Mouse (Mus musculus) T-cell, adult 2 months (primary cell): ENCODE measurements around the gene Ugt1a6b.
A peak's percentile ranks its signal among the peaks of the same experiment; 100 is the strongest.
"Not testable (repeated sequence)": the region's sequence is repeated elsewhere in the genome, so short reads cannot be mapped to it uniquely, and the experiment has no call there.

Experiments
- DNase-seq: peaks from one replicate; pipeline ENCODE4 v3.0.0; 2022; ENCODE audit warnings: low spot score

Gene Ugt1a6b

DNA sequence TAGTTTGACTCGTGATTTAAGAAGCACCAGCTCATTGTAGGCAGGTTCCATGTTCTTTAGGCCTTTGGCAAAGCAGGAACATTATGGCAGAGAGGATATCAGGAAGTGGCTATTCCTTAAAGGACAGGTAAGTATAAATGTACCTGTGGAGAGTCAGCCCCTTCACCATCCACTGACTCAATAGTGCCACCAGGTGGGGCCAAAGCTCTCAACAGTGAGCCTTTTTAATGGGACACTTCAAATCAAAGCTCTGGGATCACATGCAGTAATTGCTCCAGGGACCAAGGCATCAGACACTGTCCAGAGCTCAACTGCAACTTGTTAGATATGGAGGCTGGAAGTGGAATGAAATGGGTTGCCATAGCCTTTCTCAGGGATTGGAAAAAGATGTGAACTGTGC lies 18.5 kb downstream of the Ugt1a6b start:
- not testable (repeated sequence) for DNase-seq

DNA sequence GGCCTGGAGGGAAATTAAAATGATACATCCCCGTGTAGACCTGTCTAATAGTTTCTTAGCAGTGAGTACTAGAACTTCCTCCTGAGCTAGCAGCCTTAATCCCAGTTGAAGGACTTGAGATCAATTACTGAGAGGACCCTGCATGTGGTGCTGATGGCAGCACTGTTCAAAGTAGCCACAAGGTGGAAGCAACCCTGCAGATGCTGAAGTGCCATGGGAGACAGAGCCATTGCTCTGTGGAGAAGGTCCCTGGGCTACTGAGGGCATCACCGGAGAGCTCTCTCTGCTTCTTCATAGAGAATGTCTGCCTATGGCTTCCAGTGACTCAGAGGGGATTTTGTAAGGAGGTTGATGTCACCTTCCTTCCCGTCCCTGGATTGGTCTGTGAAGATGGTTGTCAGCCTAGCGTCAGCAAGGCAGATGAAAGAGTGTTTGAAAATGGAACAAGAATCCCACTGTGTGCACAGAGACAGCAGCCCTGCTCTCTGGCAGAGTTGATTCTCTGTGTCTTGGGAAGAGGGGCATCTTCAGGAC lies 22.8 kb downstream of the Ugt1a6b start:
- DNase-seq = not testable (repeated sequence)

DNA sequence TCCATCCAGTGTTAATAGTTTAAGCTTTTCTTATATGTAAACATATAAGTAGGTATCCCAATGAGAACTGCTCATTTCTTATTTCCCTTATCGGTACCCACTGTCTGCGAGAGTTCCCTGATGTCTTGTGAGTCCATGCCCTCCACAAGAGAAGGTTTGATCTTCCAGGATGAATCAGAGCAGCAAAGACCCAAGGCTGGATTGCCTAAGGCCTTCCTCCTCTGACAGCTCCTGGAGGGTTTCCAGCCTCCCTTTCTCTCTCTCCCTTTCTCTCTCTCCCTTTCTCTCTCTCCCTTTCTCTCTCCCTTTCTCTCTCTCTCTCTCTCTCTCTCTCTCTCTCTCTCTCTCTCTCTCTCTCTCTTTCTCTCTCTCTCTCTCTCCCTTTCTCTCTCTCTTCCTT lies 26.0 kb downstream of the Ugt1a6b start:
- DNase-seq = not testable (repeated sequence)

DNA sequence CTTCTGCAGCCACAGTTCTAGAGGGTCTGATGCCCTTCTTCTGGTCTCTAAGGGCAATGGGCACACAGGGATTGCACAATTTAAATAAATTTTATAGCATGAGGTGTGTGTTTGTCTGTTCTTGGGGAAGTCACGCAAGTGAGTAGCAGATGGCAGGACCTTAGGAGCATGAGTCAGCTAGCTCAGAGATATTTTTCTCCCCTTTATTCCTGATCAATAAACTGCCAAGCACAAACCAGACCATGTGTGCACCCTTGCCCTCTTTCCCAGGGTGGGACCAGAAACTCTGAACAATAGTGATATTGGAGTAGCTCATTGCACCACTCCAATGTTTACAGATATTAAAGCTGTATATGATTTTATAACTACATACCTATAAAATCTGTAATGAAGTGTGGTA lies 27.2 kb downstream of the Ugt1a6b start:
- not testable (repeated sequence) for DNase-seq

DNA sequence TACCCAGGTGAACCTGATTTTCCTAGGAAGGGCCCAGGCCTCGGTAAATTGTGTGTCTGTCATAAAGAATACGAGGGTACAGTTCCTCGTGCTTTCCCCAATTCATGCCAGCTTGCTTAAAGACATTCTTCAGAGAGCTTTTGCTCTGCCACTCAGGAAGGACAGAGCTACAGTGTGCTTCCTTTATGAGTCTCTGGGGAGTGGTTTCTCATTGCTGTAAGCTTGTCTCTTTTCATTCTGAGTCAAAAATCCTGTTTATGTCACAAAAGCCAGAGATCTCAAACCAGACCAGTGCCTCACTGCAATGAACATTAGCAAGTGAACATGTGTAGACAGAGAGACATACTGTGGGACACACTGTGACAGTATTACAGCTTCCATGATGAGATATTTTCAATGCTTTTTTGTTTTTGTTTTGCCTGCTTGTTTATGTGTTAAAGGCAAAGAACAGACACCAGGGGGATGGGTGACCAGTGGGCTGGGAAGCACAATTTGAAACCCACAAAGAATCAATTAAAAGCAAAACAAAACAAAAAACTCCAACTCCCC lies 30.9 kb downstream of the Ugt1a6b start:
- DNase-seq = no peak

DNA sequence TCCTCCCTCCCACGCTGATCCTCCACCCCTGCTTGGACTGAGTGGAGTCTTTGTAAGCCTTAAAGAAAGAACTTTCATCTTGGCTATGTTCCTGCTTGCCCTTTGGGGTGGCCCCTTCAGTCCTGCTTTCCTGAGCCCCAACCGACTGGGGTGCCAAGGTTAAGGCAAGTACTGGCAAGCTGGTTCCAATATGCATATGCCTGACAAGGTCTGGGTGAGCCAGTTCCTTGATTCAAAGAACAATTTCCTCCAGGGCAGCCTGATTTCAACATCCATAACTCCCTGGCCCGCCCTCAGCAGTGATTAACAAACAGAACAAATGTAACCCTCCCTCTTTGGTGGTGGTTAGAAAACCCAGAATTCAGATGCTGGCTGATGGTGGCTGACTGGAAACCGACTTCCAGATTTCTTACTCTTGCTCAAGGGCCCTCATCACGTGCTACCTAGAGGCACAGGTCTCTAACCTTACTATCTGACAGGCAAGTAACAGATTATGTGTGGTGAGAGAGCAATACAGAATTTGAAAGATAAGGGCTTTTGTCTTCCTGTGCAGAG lies 31.5 kb downstream of the Ugt1a6b start, which contains the start of gene Ugt1a6a:
Gene Ugt1a6a, plus strand, starts transcription at position 353 of the 555 bp plus-strand sequence.
- DNase-seq = not testable (repeated sequence)

DNA sequence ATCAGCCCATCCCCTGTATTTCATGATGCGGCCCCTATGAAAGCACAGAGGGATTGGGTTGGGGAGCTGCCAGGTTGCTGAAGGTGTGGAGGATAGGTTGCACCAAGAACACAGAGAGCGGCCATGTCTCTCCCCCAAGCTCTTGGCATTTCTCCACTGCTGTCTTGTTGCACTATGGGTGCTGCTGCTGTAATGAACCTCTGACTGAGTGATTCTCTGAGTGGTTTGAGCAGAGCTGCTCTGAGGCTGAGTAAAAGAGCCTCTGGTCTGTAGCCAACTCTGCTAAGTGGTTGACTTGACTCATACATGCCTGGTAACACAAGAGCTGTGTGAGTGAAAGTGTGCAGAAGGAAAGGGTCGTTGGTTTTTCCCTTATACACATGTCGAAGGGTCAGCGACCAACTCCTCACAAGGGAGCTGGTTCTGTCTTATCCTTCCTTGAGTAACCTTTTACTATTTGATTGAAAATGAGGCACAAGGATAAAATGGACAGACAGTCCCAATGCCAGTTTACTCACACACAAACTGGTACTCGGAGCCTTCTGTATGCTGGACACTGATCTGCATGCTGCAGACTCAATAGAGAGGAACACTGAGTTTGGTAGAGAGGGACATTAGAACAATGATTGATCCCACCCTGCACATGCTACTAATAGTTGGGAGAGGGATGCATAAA lies 32.3 kb downstream of the Ugt1a6b start:
- DNase-seq = not testable (repeated sequence)

DNA sequence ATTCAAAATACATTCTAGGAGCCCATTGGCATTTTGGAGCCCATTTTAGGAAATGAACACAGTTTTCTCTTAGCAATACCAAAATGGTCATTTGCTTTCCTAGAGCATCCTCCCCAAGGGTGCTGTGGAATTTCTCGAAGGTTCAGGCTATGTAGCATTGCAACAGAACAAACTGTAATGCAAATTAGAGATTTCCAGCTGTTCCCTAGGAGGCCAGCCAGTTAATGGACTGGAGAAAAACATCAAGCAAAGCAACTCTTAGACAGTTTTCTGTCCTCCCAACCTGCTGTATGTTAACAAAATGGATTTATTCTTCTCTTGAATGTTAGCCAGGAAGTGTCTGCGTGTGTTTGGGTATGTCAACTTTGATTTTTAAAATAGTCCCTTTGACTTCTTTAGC lies 33.6 kb downstream of the Ugt1a6b start:
- DNase-seq = no peak

DNA sequence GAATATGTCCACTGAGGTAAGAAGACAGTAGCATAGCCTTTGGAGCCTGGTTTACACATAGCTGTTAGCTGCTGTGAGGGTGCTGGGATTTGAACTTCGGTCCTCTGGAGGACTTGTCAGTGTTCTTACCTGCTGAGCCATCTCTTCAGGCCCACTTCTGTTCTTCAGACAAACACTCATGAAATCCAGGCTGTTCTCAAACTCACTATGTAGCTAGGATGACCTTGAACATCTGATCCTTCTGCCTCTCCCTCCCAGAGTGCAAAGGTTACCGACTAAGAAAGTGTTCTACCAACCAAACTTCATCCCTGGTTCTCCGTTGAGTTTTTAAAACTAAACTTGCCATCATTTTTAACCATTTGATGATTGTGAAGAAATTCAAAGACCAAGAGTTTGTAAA lies 34.2 kb downstream of the Ugt1a6b start:
- no peak for DNase-seq

DNA sequence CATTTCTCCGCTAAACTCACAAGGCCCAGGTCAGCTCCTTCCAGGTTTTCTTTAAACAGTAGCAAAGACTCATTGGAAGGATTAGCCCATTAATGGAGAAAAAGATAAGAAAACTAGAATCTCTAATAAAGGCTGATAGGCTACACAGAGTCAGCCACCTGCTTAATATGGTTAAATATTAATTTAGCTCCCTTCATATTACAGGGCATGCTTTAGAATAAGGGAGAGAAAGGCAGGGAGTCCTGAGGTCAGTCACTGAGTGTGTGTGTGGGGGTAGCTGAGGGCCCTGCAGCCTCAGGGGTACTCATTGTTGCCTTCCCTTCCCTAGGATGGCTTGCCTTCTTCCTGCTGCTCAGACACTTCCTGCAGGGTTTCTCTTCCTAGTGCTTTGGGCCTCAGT lies 35.1 kb downstream of the Ugt1a6b start:
- no peak for DNase-seq

DNA sequence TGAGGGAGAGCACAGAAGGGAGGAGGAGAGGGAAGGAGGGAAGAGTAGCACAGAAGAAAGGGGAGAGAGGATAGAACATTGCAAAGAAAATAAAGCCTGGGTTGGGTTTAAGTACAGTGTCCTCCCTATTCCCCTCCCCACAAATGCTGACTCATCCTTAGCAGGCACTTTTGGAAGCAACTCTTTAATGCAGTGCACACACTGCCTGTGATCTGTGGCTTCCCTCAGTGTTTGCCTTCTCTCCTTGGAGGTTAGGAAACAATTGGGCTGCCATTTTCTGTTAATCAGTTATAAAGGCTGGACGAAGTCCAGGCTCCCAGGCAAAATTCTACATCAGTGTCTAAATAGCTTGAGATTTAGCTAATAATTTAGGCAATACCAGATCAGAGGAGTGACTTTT lies 37.4 kb downstream of the Ugt1a6b start:
- DNase-seq = not testable (repeated sequence)

DNA sequence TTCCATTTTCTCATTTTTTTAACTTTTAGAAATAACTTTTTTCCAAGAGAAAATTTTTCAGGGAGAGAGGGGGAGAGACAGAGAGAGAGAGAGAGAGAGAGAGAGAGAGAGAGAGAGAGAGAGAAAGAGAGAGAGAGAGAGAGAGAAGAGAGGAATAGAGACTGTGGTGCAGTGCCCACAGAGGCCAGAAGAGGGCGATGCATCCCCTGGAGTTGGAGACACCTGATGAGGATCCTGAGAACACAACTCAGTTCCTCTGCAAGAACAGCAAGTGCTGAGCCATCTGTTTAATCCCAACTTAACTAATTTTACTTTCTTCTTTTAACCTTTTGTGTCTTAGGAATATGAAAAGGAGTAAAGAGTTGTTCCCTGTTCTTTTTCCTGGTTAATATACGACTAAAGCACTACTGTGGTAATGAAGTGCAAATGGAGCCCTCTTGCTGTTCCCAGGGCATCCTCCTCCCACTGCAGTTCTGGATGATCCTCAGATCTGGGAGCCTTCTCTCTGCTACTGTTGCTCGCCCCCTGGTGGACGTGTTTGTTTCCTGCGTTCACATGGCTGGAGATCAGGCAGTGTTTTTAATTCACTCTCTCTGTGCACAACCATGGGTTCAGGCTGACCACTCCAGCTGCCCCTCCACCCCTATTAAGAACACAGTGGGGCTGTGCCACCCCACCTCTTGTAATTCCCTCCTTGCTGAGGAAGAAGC lies 41.1 kb downstream of the Ugt1a6b start:
- peak; percentile 15 for DNase-seq

DNA sequence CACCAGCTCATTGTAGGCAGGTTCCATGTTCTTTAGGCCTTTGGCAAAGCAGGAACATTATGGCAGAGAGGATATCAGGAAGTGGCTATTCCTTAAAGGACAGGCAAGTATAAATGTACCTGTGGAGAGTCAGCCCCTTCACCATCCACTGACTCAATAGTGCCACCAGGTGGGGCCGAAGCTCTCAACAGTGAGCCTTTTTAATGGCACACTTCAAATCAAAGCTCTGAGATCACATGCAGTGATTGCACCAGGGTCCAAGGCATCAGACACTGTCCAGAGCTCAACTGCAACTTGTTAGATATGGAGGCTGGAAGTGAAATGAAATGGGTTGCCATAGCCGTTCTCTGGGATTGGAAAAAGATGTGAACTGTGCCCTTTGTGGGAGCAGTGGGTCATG lies 42.2 kb downstream of the Ugt1a6b start:
- not testable (repeated sequence) for DNase-seq

DNA sequence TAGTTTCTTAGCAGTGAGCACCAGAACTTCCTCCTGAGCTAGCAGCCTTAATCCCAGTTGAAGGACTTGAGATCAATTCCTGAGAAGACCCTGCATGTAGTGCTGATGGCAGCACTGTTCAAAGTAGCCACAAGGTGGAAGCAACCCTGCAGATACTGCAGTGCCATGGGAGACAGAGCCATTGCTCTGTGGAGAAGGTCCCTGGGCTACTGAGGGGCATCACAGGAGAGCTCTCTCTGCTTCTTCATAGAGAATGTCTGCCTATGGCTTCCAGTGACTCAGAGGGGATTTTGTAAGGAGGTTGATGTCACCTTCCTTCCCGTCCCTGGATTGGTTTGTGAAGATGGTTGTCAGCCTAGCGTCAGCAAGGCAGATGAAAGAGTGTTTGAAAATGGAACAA lies 47.1 kb downstream of the Ugt1a6b start:
- DNase-seq = not testable (repeated sequence)

DNA sequence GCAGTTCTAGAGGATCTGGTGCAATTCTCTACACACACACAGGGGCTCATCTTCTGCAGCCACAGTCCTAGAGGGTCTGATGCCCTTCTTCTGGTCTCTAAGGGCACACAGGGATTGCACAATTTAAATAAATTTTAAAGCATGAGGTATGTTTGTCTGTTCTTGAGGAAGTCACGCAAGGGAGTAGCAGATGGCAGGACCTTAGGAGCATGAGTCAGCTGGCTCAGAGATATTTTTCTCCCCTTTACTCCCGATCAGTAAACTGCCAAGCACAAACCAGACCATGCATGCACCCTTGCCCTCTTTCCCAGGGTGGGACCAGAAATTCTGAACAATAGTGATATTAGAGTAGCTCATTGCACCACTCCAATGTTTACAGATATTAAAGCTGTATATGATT lies 55.4 kb downstream of the Ugt1a6b start:
- DNase-seq = no peak

DNA sequence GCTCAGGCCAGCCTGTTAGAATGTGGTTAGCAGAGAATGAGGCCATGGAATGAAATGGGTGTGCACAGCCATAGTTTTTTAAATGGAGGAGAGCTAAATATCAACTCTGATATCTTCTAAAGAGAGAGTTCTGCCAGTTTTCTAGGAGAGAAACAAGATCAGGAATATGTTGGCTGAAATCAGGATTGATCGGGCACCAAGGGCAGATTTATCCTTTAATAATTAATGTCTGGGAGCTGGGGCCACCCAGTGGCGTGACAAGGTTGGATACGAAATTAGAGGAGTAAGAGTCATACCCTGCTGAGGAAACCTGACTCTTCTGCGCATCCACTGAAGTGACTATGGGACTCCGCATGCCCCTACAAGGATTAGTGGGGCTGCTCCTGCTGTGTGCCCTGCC lies 62.7 kb downstream of the Ugt1a6b start, which contains the start of gene Ugt1a5:
Gene Ugt1a5, plus strand, starts transcription at position 302 of the 400 bp plus-strand sequence.
- no peak for DNase-seq

DNA sequence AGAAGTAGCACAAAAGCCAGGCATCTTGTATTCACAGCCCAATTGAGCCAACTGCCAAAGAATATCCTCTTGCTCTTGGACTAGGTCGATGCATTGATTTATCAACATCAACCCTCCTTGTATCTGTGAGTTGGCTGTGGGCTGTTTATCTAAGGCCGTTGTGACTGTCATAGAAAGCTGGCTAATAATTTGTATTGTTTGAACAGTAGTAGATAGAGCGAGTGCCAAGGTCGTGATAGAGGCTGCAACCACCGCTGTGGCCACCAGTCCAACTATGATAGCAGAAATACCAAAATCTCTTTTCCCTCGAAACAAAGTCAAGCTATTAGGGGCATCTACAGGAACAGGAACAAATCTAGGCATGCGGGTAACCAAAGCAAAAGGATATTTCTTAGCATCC lies 69.1 kb downstream of the Ugt1a6b start:
- not testable (repeated sequence) for DNase-seq

DNA sequence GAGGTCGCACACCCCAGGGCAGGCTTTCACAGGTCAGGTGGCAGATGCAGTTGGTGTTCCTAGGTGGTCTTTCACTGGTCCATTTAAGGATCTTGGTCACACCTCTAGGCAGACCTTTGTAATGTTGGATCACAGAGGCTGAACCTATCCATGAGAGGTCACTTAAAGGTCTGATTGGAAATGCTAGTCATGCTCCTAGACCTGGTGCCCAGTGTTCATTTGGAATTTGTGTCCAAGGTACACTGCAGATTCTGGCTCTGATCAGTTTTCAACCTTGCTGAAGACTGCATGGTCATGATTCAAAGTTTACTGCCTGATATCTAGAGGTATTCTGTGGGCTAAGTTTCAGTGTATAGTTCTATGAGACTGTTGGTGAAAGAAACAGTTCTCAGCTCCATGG lies 76.6 kb downstream of the Ugt1a6b start:
- DNase-seq = no peak

DNA sequence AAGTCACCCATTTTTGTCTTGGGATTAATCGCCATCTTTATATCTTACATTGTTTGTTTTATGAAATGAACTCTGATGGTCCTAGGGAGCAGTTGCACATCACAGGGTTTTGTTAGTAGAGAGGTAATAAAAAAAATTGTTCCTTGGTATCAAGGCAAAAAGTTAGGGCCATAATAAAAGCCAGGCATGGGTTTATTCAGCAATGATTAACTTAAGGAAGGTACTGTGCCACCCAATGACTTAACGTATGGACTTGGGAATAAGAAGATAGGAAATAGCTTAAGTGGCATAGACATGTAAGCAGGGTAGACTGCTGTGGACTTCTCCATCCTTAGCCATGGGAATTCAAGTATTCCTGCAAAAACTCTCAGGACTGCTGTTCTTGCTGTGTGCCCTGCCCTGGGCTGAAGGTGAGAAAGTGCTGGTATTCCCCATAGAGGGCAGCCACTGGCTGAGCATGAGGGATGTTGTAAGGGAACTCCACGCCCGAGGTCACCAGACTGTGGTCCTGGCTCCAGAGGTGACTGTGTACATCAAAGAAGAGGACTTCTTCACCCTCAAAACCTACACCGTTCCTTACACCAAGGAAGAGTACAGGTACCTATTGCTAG lies 83.4 kb downstream of the Ugt1a6b start:
- DNase-seq = no peak

DNA sequence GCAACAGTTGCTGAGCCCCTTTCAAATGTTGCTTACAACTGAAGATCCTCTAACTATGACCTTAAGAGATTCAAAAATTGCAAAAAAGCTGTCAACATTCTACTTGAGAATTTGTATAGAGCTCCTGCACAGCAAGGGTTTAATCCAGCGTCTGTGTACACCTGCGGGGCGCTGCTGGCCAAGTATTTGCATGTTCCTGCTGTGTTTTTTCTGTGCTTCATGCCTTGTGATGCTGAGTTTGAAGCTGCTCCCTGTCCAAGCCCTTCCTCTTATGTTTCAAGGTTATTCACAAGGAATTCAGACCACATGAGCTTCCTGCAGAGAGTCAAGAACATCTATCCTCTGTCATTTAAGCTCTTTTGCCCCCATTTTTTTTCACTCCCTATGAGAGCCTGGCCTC lies 89.1 kb downstream of the Ugt1a6b start:
- no peak for DNase-seq

DNA sequence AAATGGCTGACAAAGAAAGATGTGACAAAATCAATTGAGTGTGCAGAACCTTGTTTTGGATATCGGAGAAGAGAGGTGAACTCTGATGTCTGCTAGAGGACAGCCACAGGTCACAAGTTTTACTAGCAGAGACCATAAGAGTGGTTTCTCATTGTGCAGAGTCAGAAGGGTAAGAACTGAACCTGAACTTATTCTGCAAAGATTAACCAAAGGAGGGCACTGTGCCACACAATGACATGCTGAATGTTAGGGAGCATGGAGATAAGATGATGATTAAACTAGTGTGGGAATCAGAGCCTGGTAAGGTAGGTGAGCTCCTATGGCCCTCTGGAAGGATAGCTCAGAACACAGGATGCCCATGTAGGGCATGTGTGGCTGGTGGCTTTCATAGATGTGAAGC lies 92.6 kb downstream of the Ugt1a6b start:
- DNase-seq = no peak

DNA sequence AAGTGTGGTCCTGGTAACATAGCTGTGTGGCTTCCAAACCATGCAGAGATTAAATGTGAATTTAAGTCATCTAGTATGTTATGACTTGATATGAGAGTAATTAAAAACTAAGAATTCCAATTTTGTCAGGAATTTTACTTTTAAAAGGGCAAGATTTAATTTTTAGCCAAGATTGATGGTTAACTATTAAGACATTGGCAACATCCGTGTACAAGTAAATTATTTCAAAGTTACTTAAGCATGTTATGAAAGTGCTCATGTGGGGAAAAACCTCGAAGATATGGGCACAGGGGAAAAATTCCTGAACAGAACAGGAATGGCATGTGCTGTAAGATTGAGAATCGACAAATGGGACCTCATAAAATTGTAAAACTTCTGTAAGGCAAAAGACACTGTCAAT lies 94.4 kb downstream of the Ugt1a6b start:
- DNase-seq = no peak
